Comparison of ENCODE assay signal across 35 mouse cellular contexts in genomic region chr2:107035980-107036379, GRCm38 (mm10). TPM values are rescaled to one million over a fixed set of nuclear protein-coding genes. Genes with fewer than 3 reads are reported as not detected.
DNase-seq lines count a peak whose midpoint lies in the region; ATAC-seq and TF ChIP-seq lines count a peak whose summit lies in the region.
"Had no signal": no experiment of that assay in that cellular context is flagged by ENCODE, and none has a peak within 500 bp of the region (broad histone marks: within the 10 kb centered on the region; RNA-seq: fewer than 3 reads in every experiment).

No protein-coding gene starts in this region.

- no peaks in the 10 kb centered on the region for H3K36me3 ChIP-seq in midbrain, embryonic 11.5 days (ENCODE audit: control insufficient read depth, insufficient read depth, low read length)
- H3K36me3 ChIP-seq in midbrain, embryonic 10.5 days: no peaks in the 10 kb centered on the region
- H3K36me3 ChIP-seq in MEL (ENCODE audit: control insufficient read depth in 1 of 2, insufficient read depth in 2 of 2, low read length in 2 of 2): no peaks in the 10 kb centered on the region
- no peaks in the 10 kb centered on the region for H3K36me3 ChIP-seq in midbrain, embryonic 13.5 days
- H3K36me3 ChIP-seq: embryonic facial prominence, embryonic 13.5 days; embryonic facial prominence, embryonic 15.5 days; forebrain, embryonic 15.5 days; G1E had no signal

- no peak for ATAC-seq in midbrain, embryonic 11.5 days (ENCODE audit: low FRiP score)
- ATAC-seq in midbrain, embryonic 13.5 days: no peak
- ATAC-seq: activated CD4-positive, CD25-positive, alpha-beta regulatory T cell, adult 4 months; CD4-positive, CD25-positive, alpha-beta regulatory T cell, adult 4 months; forebrain, embryonic 13.5 days; forebrain, embryonic 15.5 days; forebrain, postnatal 0 days; Patski had no signal

- no peak overlapping the region for H3K4me2 ChIP-seq in midbrain, embryonic 11.5 days
- H3K4me2 ChIP-seq in midbrain, embryonic 13.5 days (replicated peaks): no peak overlapping the region
- H3K4me2 ChIP-seq: embryonic facial prominence, embryonic 13.5 days; embryonic facial prominence, embryonic 15.5 days; forebrain, embryonic 13.5 days; forebrain, embryonic 15.5 days had no signal

- H3K79me2 ChIP-seq in MEL (ENCODE audit: control insufficient read depth, insufficient read depth, low read length, poor library complexity): no peaks in the 10 kb centered on the region

- TF ChIP-seq EP300 in MEL (IDR thresholded peaks at IDR 0.05; ENCODE audit: low read depth in 1 of 2, low read length in 2 of 2): no peak

- H3K4me1 ChIP-seq in midbrain, embryonic 11.5 days (ENCODE audit: control insufficient read depth, insufficient read depth, low read length): no peaks in the 10 kb centered on the region
- no peaks in the 10 kb centered on the region for H3K4me1 ChIP-seq in midbrain, embryonic 10.5 days
- no peaks in the 10 kb centered on the region for H3K4me1 ChIP-seq in MEL (ENCODE audit: control insufficient read depth in 1 of 2, insufficient read depth in 2 of 2, low read length in 2 of 2)
- H3K4me1 ChIP-seq in olfactory bulb, adult 2 months (ENCODE audit: control insufficient read depth, insufficient read depth, low read length): no peaks in the 10 kb centered on the region
- no peaks in the 10 kb centered on the region for H3K4me1 ChIP-seq in midbrain, embryonic 13.5 days (replicated peaks)
- H3K4me1 ChIP-seq: embryonic facial prominence, embryonic 13.5 days; embryonic facial prominence, embryonic 15.5 days; forebrain, embryonic 13.5 days; forebrain, embryonic 15.5 days had no signal

- H3K9ac ChIP-seq in midbrain, embryonic 11.5 days (ENCODE audit: low read length): no peak overlapping the region
- H3K9ac ChIP-seq in MEL (ENCODE audit: control insufficient read depth, low read depth, low read length, poor library complexity, severe bottlenecking): no peak overlapping the region
- H3K9ac ChIP-seq in midbrain, embryonic 13.5 days (replicated peaks): no peak overlapping the region
- H3K9ac ChIP-seq: embryonic facial prominence, embryonic 13.5 days; embryonic facial prominence, embryonic 15.5 days; forebrain, embryonic 13.5 days; forebrain, embryonic 15.5 days; forebrain, postnatal 0 days had no signal

- H3K9me3 ChIP-seq in midbrain, embryonic 11.5 days (ENCODE audit: control insufficient read depth, low read length): no peaks in the 10 kb centered on the region
- H3K9me3 ChIP-seq in midbrain, embryonic 10.5 days (replicated peaks): no peaks in the 10 kb centered on the region
- H3K9me3 ChIP-seq in MEL (replicated peaks; ENCODE audit: insufficient read depth, low read length): no peaks in the 10 kb centered on the region
- H3K9me3 ChIP-seq in midbrain, embryonic 13.5 days: no peaks in the 10 kb centered on the region
- H3K9me3 ChIP-seq: embryonic facial prominence, embryonic 13.5 days; embryonic facial prominence, embryonic 15.5 days; forebrain, embryonic 13.5 days; forebrain, embryonic 15.5 days; G1E had no signal

- DNase-seq in midbrain, embryonic 11.5 days (ENCODE audit: low spot score, missing footprints): peak; percentile 35
- DNase-seq in midbrain, embryonic 10.5 days (ENCODE audit: low spot score): no peak
- DNase-seq in MEL (ENCODE audit: low read depth, low spot score): no peak
- peak; percentile 53 for DNase-seq in brain, adult 2 months (ENCODE audit: low read depth, low spot score)
- DNase-seq in urinary bladder, postnatal 10 days (ENCODE audit: low spot score): no peak
- DNase-seq in spleen, adult 18-20 months: no peak
- DNase-seq: adrenal gland, adult 8-10 months; adrenal gland, postnatal 14 days; adrenal gland, postnatal 36 days; B cell, adult 2 months; cerebellum, adult 11 months; cerebellum, adult 18-20 months; cerebellum, adult 8-10 months; cerebellum, adult 9-11 months; cerebellum, postnatal 14 days; cerebellum, postnatal 36 days; embryo, embryonic 11 days; forebrain, postnatal 0 days had no signal

- H3K27me3 ChIP-seq in midbrain, embryonic 11.5 days (ENCODE audit: control insufficient read depth, insufficient read depth, low read length): no peaks in the 10 kb centered on the region
- H3K27me3 ChIP-seq in midbrain, embryonic 10.5 days (ENCODE audit: low read depth, poor library complexity, severe bottlenecking): no peaks in the 10 kb centered on the region
- H3K27me3 ChIP-seq in MEL (ENCODE audit: control insufficient read depth in 1 of 2, insufficient read depth in 2 of 2, low read length in 2 of 2): no peaks in the 10 kb centered on the region; a peak in 1 of 4 replicates
- H3K27me3 ChIP-seq in midbrain, embryonic 13.5 days: no peaks in the 10 kb centered on the region
- H3K27me3 ChIP-seq: CH12.LX; embryonic facial prominence, embryonic 13.5 days; embryonic facial prominence, embryonic 15.5 days; forebrain, embryonic 13.5 days; forebrain, embryonic 15.5 days; Patski had no signal

- no peak overlapping the region for H3K27ac ChIP-seq in midbrain, embryonic 11.5 days (ENCODE audit: low read depth, low read length)
- H3K27ac ChIP-seq in midbrain, embryonic 10.5 days (replicated peaks): no peak overlapping the region
- H3K27ac ChIP-seq in MEL (ENCODE audit: control insufficient read depth, low read depth, low read length): no peak overlapping the region
- peak overlapping the region; percentile 51; the same call in 1 of the 2 replicates for H3K27ac ChIP-seq in olfactory bulb, adult 2 months (ENCODE audit: insufficient read depth, low read depth, low read length)
- no peak overlapping the region for H3K27ac ChIP-seq in midbrain, embryonic 13.5 days
- H3K27ac ChIP-seq: embryonic facial prominence, embryonic 13.5 days; embryonic facial prominence, embryonic 15.5 days; forebrain, embryonic 13.5 days; forebrain, embryonic 15.5 days had no signal

- no peak for TF ChIP-seq CTCF in MEL (IDR thresholded peaks at IDR 0.05 in 2 of 3, conservative IDR thresholded peaks at IDR 0.05 in 1 of 3; ENCODE audit: control insufficient read depth in 1 of 3, insufficient read depth in 1 of 3, low read depth in 2 of 3, low read length in 3 of 3, poor library complexity in 1 of 3, severe bottlenecking in 1 of 3)
- no peak for TF ChIP-seq CTCF in olfactory bulb, adult 2 months (IDR thresholded peaks at IDR 0.05; ENCODE audit: insufficient read depth, low read depth, low read length)

- 93% methylated on average over 2 of the region's 2 CpGs for WGBS in midbrain, embryonic 11.5 days
- 88% methylated on average over 2 of the region's 2 CpGs for WGBS in midbrain, embryonic 10.5 days
- WGBS in olfactory bulb, adult 2 months: 50% methylated on average over 2 of the region's 2 CpGs
- WGBS in midbrain, embryonic 13.5 days: 92% methylated on average over 2 of the region's 2 CpGs

- TF ChIP-seq POLR2A in MEL (IDR thresholded peaks at IDR 0.05; ENCODE audit: control insufficient read depth in 1 of 2, insufficient read depth in 1 of 2, low read depth in 1 of 2, low read length in 2 of 2, poor library complexity in 1 of 2): no peak
- no peak for TF ChIP-seq POLR2A in olfactory bulb, adult 2 months (IDR thresholded peaks at IDR 0.05; ENCODE audit: insufficient read depth, low read depth, low read length)

- no peak for TF ChIP-seq RAD21 in MEL (IDR thresholded peaks at IDR 0.05; ENCODE audit: low read depth, low read length)

- no peak overlapping the region for H3K4me3 ChIP-seq in midbrain, embryonic 11.5 days (ENCODE audit: low read depth, low read length)
- H3K4me3 ChIP-seq in midbrain, embryonic 10.5 days: no peak overlapping the region
- no peak overlapping the region; a peak in 1 of 4 replicates for H3K4me3 ChIP-seq in MEL (ENCODE audit: control insufficient read depth in 1 of 2, insufficient read depth in 1 of 2, low read depth in 2 of 2, low read length in 2 of 2)
- no peak overlapping the region for H3K4me3 ChIP-seq in olfactory bulb, adult 2 months (ENCODE audit: insufficient read depth, low read depth, low read length)
- no peak overlapping the region for H3K4me3 ChIP-seq in midbrain, embryonic 13.5 days (replicated peaks)
- H3K4me3 ChIP-seq: embryonic facial prominence, embryonic 13.5 days; embryonic facial prominence, embryonic 15.5 days; forebrain, embryonic 13.5 days; forebrain, embryonic 15.5 days had no signal

TF ChIP-seq in MEL, 35 proteins besides CTCF, POLR2A, EP300 and RAD21:
- no peak for TF ChIP-seq MAX (IDR thresholded peaks at IDR 0.05; ENCODE audit: low read length)
- TF ChIP-seq ZNF384 (IDR thresholded peaks at IDR 0.05; ENCODE audit: low read depth, low read length): 0 out of 2 replicates have a peak, but pooled peaks have one; percentile 21
- TF ChIP-seq NRF1 (IDR thresholded peaks at IDR 0.05; ENCODE audit: insufficient read depth, low read depth, low read length, poor library complexity, severe bottlenecking): no peak

RNA-seq across cellular contexts. Expression of gene Fshb, which starts 23.5 kb away (rescaled TPM):
- polyA plus RNA-seq in midbrain, embryonic 11.5 days (2014; fragmentation: Nextera tagmentation; extraction: Ambion mirVana): not detected in 2 replicates
- polyA plus RNA-seq in midbrain, embryonic 10.5 days (2016; fragmentation: Nextera tagmentation; extraction: Ambion mirVana): not detected in 2 replicates
- not detected in 2 replicates for total RNA-seq in MEL (2012; rRNA removed)
- not detected for polyA plus RNA-seq in MEL (2012; ENCODE audit: insufficient read depth in 1 of 2, insufficient read length in 2 of 2, low read depth in 1 of 2, low replicate concordance in 2 of 2, missing spikeins in 1 of 2)
- polyA plus RNA-seq in olfactory bulb, adult 2 months (2012; ENCODE audit: insufficient read depth, insufficient read length, low replicate concordance, missing spikeins): not detected in 2 replicates
- polyA plus RNA-seq in midbrain, embryonic 13.5 days (2015; fragmentation: Nextera tagmentation; extraction: Ambion mirVana): not detected in 2 replicates
- total RNA-seq: adrenal gland, adult 18-20 months; adrenal gland, adult 8-10 months; adrenal gland, postnatal 14 days; adrenal gland, postnatal 36 days; CH12.LX; common myeloid progenitor, adult 5-6 weeks; forebrain, postnatal 0 days; G1E had no signal
- polyA plus RNA-seq: activated CD4-positive, CD25-positive, alpha-beta regulatory T cell, adult 4 months; brain, embryonic 14.5 days; CD4-positive, CD25-positive, alpha-beta regulatory T cell, adult 4 months; embryonic facial prominence, embryonic 11.5 days; embryonic facial prominence, embryonic 13.5 days; embryonic facial prominence, embryonic 15.5 days; forebrain, embryonic 11.5 days; forebrain, embryonic 13.5 days; forebrain, embryonic 15.5 days; forebrain, postnatal 0 days; frontal cortex, adult 2 months; G1E; Patski had no signal

Comparison
In these comparisons a context has a peak if more than half of its experiments do, and no peak if none do; other contexts are left out.
1. DNase-seq: peak in midbrain, embryonic 11.5 days (single experiment) and brain, adult 2 months (single experiment); none in midbrain, embryonic 10.5 days (single experiment), MEL (single experiment), urinary bladder, postnatal 10 days (single experiment) and spleen, adult 18-20 months (0 of 2).